Mouse (Mus musculus) neural tube, embryonic 13.5 days (tissue): ENCODE results near the gene Iqsec1. TPM values are rescaled to one million over a fixed set of nuclear protein-coding genes. Genes with fewer than 3 reads are reported as not detected.
A peak's percentile ranks its signal among the peaks of the same experiment; 100 is the strongest.

Experiments
- ATAC-seq: fragments of 200-750 bp; cut with Nextera tagmentation; 2 replicates; pipeline ENCODE4 v1.8.0; 2017; ENCODE audit warnings: low read depth, mild to moderate bottlenecking, moderate TSS enrichment, moderate library complexity
- H3K27ac ChIP-seq: fragments of 300-500 bp; sonication (generic); replicated peaks from 2 replicates; pipeline ENCODE4 v1.5.1; 2015; ENCODE audit warnings: moderate library complexity, mild to moderate bottlenecking, inconsistent platforms
- H3K27me3 ChIP-seq: fragments of 300-500 bp; sonication (generic); 2 replicates; pipeline ENCODE4 v1.6.1; 2015; ENCODE audit warnings: mild to moderate bottlenecking, inconsistent platforms
- H3K36me3 ChIP-seq: fragments of 300-500 bp; sonication (generic); 2 replicates; pipeline ENCODE4 v1.6.1; 2015; ENCODE audit warnings: mild to moderate bottlenecking, inconsistent platforms
- H3K4me1 ChIP-seq: fragments of 300-500 bp; sonication (generic); replicated peaks from 2 replicates; pipeline ENCODE4 v1.6.1; 2015; ENCODE audit warnings: inconsistent platforms
- H3K4me2 ChIP-seq: fragments of 300-500 bp; sonication (generic); 2 replicates; pipeline ENCODE4 v1.6.1; 2015; ENCODE audit warnings: inconsistent platforms, mild to moderate bottlenecking, moderate library complexity
- H3K4me3 ChIP-seq: fragments of 300-500 bp; sonication (generic); 2 replicates; pipeline ENCODE4 v1.5.1; 2015; ENCODE audit warnings: mild to moderate bottlenecking, inconsistent platforms
- H3K9ac ChIP-seq: fragments of 300-500 bp; sonication (generic); 2 replicates; pipeline ENCODE4 v1.6.1; 2015; ENCODE audit warnings: moderate library complexity, mild to moderate bottlenecking, inconsistent platforms
- H3K9me3 ChIP-seq: fragments of 300-500 bp; sonication (generic); 2 replicates; pipeline ENCODE4 v1.6.1; 2016; ENCODE audit warnings: inconsistent platforms
- WGBS: fragments of 180-500 bp; shearing (Covaris S2); methylation state at CpG from one replicate; pipeline ENCODE4 v1.1.7; 2015; 5-methylcytosine and 5-hydroxymethylcytosine counted together
- polyA plus RNA-seq: library from polyadenylated mRNA; unstranded; fragments of >200 nt; fragmentation: Nextera tagmentation; extraction: Ambion mirVana; gene quantifications from 2 replicates; pipeline ENCODE4 v1.2.1, GENCODE M21; 2015

The Iqsec1 gene
- polyA plus RNA-seq, 1 experiment from 2014 or later, result 15.0 TPM

DNA sequence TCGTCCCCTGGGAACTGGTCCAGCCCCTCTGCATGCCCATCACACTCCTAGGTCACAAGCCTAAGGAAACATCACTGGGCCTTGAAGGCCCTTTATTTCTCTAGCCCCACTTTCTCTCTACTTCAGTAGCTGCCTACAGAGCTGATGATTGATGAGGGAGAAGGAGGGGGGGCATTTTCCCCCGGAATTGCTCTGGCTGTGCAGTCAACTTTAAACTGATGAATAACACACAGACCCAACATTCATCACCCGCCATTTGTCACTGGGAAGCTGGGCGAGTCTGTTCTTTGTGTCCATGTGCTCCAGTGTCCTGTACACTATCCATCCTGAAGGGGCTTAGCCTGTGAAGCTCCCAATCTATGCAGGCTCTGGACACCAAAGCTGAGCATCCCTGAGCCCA lies 165.2 kb downstream of the Iqsec1 start:
- H3K4me3 ChIP-seq, result no peak overlapping the region
- H3K9me3 ChIP-seq, result no peaks in the 10 kb centered on the region
- H3K27me3 ChIP-seq, result no peaks in the 10 kb centered on the region
- H3K4me1 ChIP-seq, result peaks cover 20% of the 10 kb centered on the region
- H3K36me3 ChIP-seq, result no peaks in the 10 kb centered on the region
- 12% methylated on average over 4 of the region's 4 CpGs for WGBS
- H3K9ac ChIP-seq, result no peak overlapping the region
- no peak overlapping the region for H3K4me2 ChIP-seq
- no peak overlapping the region for H3K27ac ChIP-seq
- ATAC-seq, result peak; percentile 41

DNA sequence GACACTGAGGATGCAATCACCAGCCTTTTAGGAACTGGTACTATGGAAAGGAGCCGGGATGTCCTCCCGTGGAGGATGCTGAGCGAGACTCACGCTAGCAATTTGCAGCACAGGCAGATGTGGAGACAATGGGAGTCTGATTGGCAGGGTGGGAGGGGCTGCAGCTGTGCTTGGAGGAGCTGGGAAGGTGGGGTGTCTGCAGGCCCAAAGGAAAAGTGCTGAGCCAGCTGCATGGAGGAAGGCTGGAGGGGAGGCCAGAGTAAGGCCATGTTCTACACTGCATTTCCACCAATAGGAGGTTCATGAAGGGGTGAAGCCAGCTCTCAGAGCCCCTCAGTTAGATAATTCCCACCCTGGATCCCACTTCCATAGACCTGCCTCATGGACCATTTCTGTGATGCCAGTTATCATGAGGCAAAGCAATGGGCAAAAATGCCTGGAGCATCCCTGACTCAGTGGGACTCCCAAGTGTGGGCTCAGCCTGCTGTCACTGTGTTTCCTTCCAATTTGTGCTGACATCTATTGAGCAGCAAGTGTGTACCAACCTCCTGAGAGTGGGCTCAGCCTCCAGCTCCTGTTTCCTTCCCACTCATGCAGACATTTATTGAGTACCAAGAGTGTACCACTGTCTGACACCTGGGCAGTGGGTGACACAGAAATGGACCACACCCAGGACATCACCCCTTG lies 166.4 kb downstream of the Iqsec1 start:
- ATAC-seq, result no peak
- H3K36me3 ChIP-seq, result no peaks in the 10 kb centered on the region
- no peak overlapping the region for H3K4me3 ChIP-seq
- no peaks in the 10 kb centered on the region for H3K9me3 ChIP-seq
- no peaks in the 10 kb centered on the region for H3K27me3 ChIP-seq
- H3K4me2 ChIP-seq, result no peak overlapping the region
- no peak overlapping the region for H3K9ac ChIP-seq
- WGBS, result 26% methylated on average over 4 of the region's 4 CpGs
- no peak overlapping the region for H3K27ac ChIP-seq
- peaks cover 23% of the 10 kb centered on the region for H3K4me1 ChIP-seq

DNA sequence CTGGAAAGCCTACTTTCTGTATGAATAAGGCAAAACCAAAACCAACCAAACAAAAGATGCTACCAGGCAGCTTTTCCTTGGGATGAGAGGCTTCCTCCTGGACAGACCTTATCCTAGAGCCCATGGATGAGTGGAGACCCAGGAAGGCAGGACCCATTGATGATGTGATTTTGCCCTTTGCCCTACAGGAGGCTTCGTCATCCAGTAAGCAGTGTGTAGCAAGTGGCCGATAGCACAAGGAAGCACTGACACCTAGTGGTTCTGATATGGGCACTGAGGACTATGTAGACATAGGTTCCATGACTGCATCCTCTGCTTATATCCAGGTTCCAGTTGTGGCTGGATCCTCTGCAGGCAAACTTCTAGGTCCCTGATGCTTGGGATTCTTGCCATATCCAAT lies 168.6 kb downstream of the Iqsec1 start:
- H3K4me3 ChIP-seq, result no peak overlapping the region
- no peak for ATAC-seq

DNA sequence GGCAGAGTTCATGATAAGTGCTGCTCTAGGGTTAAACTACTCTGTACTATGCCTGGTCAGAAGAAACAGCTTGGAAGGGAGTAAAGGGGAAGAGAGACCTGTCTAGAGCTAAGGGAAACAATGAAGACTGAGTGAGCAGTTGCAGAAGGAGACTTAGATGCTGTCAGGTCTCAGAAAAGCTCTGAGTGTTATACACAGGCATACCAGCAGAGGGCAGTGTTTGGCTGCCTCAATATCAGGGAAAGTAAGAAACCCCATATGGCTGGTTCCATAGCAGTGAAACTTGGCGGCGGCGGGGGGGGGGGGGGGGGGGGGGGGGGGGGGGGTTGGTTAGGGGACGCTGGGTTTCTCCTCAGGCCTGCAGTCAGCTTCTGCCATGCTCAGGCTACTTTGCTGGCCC lies 169.5 kb downstream of the Iqsec1 start:
- no peak overlapping the region for H3K27ac ChIP-seq
- no peaks in the 10 kb centered on the region for H3K36me3 ChIP-seq
- no peak overlapping the region for H3K9ac ChIP-seq
- 0% methylated on average over 1 of the region's 4 CpGs for WGBS
- H3K27me3 ChIP-seq, result no peaks in the 10 kb centered on the region
- no peak overlapping the region for H3K4me2 ChIP-seq
- peak; percentile 10; the same call in 1 of the 2 replicates for ATAC-seq
- no peaks in the 10 kb centered on the region for H3K9me3 ChIP-seq
- peaks cover 23% of the 10 kb centered on the region for H3K4me1 ChIP-seq
- no peak overlapping the region for H3K4me3 ChIP-seq

More for the DNA sequence above, 168.6 kb downstream of the Iqsec1 start:
- Histone ChIP-seq H3K36me3 (no peaks in the 10 kb centered on the region), H3K4me2 (no peak overlapping the region), H3K27me3 (no peaks in the 10 kb centered on the region), H3K27ac (no peak overlapping the region), H3K4me1 (peaks cover 23% of the 10 kb centered on the region), H3K9me3 (no peaks in the 10 kb centered on the region), H3K9ac (no peak overlapping the region)
- WGBS, result 75% methylated on average over 2 of the region's 2 CpGs

DNA sequence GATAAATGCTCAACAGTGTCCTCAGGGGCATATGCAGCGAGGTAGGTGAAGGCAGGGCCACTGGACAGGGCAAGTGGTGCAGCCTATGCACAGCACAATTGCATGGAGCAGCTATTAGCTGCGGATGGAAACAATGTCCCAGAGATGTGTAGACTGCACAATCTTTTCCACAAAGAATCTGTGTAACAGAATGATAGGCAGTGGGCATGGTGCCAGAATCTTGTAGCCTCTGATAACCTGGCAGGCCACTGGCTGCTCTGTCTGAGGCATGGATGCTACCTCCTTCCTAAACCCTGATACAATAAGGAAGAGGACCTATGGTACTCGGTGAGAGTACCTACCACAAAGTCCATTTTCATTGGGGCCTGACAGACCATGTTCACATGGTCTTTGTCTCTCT lies 171.9 kb downstream of the Iqsec1 start:
- 82% methylated on average over 3 of the region's 3 CpGs for WGBS

DNA sequence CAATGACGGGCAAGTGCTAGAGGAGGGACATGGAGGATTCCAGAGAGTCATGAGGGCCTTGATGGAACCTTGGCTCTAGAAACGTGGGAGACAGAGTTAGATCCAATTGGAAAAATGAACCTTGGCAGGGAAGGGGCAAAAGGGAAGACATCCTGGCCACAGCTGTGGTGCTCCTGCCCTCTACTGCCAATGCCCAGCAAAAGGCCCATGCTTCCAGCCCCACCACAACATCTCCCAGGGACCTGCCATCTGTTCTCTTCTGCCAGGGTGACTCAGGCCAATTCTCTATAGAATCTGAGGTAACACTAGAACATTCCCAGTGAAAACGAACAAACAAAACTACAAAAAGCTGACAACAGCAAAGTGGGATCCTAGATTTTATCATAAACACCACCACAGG lies 173.1 kb downstream of the Iqsec1 start:
- 76% methylated on average over 3 of the region's 3 CpGs for WGBS
- no peak for ATAC-seq
- Histone ChIP-seq H3K4me3 (no peak overlapping the region), H3K9me3 (no peaks in the 10 kb centered on the region), H3K27ac (no peak overlapping the region), H3K36me3 (no peaks in the 10 kb centered on the region), H3K4me1 (peaks cover 14% of the 10 kb centered on the region), H3K27me3 (no peaks in the 10 kb centered on the region; the same call in 1 of the 2 replicates), H3K4me2 (no peak overlapping the region), H3K9ac (no peak overlapping the region)

More for the DNA sequence above, 171.9 kb downstream of the Iqsec1 start:
- Histone ChIP-seq H3K9me3 (no peaks in the 10 kb centered on the region), H3K4me1 (peaks cover 3% of the 10 kb centered on the region; the same call in 1 of the 2 replicates), H3K4me3 (no peak overlapping the region), H3K27me3 (no peaks in the 10 kb centered on the region; the same call in 1 of the 2 replicates), H3K4me2 (no peak overlapping the region), H3K36me3 (no peaks in the 10 kb centered on the region), H3K27ac (no peak overlapping the region), H3K9ac (no peak overlapping the region)
- ATAC-seq, result no peak

DNA sequence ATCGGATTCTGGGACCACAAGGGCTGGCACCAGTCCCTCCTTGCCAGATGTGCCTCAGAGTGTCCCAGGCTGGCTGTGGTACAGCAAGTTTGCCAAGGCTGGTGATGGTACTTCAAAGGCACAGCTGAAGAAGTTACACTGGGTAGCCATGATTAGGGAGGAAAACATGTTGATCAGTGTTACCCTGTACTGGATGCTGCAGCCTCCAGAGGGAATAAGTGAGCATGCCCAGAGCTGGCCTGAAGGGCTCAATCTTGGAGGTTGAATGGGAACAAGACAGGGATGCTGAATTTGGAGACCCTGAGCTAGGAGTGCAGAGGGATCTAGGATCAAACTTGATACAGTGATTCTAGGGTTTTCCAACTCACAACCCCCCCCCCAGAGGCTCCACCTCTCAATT lies 175.0 kb downstream of the Iqsec1 start:
- Histone ChIP-seq H3K4me1 (peaks cover 32% of the 10 kb centered on the region), H3K4me2 (no peak overlapping the region), H3K36me3 (no peaks in the 10 kb centered on the region), H3K4me3 (no peak overlapping the region), H3K27me3 (no peaks in the 10 kb centered on the region; the same call in 1 of the 2 replicates), H3K9ac (no peak overlapping the region), H3K9me3 (no peaks in the 10 kb centered on the region), H3K27ac (no peak overlapping the region)
- no peak for ATAC-seq
- 75% methylated on average over 1 of the region's 1 CpGs for WGBS

DNA sequence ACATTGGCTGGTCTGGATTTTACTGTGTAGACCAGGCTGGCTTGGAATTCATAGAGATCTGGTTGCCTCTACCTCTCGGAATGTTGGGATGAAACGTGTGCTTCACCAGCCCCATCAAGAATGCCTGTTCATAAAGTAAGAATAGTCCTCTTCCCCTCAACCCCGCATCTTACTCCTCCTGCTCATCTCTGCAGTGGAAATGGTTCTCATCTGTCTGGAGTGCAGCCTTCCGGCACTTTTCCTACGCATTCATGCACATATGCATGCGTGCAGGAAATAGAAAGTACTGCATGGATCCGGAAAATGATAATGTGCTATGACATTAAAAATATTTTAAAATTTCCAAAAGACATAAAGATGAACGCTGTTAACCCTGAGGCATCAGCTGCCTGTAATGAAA lies 175.9 kb downstream of the Iqsec1 start:
- H3K4me3 ChIP-seq, result no peak overlapping the region
- H3K27ac ChIP-seq, result no peak overlapping the region
- 0 out of 2 replicates have a peak overlapping the region, but pooled peaks have one; percentile 38 for H3K9ac ChIP-seq
- 84% methylated on average over 8 of the region's 8 CpGs for WGBS
- no peaks in the 10 kb centered on the region; the same call in 1 of the 2 replicates for H3K27me3 ChIP-seq
- no peak for ATAC-seq
- no peaks in the 10 kb centered on the region for H3K36me3 ChIP-seq
- H3K4me1 ChIP-seq, result peaks cover 41% of the 10 kb centered on the region
- no peaks in the 10 kb centered on the region for H3K9me3 ChIP-seq
- H3K4me2 ChIP-seq, result no peak overlapping the region

DNA sequence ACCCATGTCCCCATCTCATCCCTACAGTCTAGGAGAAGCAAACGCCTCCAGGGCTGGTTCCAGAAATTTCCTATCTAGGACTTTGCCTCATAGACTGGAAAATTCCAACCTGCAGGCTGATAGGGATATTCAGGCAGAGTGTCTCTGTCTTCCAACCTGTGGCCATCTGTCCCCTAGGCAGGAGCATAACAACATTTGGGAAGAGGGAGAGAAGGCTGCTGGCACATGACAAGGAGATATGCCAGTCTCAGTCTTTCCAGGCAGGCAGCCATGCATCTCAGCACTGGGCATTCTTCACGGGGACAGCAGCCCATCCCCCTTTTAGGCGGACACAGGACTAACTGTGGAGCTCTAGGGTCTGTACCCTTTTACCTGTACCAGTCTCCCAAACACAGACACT lies 176.4 kb downstream of the Iqsec1 start:
- Histone ChIP-seq H3K4me1 (peaks cover 44% of the 10 kb centered on the region), H3K27me3 (no peaks in the 10 kb centered on the region; the same call in 1 of the 2 replicates), H3K9ac (no peak overlapping the region), H3K27ac (no peak overlapping the region), H3K4me3 (no peak overlapping the region), H3K9me3 (no peaks in the 10 kb centered on the region), H3K4me2 (no peak overlapping the region), H3K36me3 (no peaks in the 10 kb centered on the region)
- no peak for ATAC-seq
- WGBS, result 62% methylated on average over 3 of the region's 3 CpGs

DNA sequence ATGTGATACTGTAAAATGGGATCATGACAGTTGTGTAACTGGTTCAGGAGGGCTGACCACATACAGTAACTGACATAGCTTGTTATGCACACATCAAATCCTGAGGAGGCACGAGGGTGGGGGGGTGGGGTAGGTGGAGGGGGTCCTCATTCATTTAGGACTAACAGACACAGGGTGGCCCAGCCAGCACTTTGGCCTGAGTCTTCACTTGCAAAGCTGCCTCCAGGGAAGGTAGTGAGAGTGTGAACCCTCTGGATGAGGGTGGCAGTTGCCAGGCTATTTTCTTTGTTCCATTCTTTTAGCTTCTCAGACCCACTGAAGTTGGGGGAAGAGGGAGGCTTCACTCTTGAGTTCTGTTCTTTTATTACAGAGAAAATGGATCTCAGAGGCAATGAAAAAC lies 177.9 kb downstream of the Iqsec1 start:
- H3K9ac ChIP-seq, result no peak overlapping the region
- no peaks in the 10 kb centered on the region for H3K36me3 ChIP-seq
- no peak for ATAC-seq
- H3K9me3 ChIP-seq, result no peaks in the 10 kb centered on the region
- no peaks in the 10 kb centered on the region; the same call in 1 of the 2 replicates for H3K27me3 ChIP-seq
- no peak overlapping the region for H3K27ac ChIP-seq
- peak overlapping the region; percentile 41 for H3K4me3 ChIP-seq
- peaks cover 50% of the 10 kb centered on the region for H3K4me1 ChIP-seq
- peak overlapping the region; percentile 62 for H3K4me2 ChIP-seq
- 71% methylated on average over 1 of the region's 1 CpGs for WGBS

DNA sequence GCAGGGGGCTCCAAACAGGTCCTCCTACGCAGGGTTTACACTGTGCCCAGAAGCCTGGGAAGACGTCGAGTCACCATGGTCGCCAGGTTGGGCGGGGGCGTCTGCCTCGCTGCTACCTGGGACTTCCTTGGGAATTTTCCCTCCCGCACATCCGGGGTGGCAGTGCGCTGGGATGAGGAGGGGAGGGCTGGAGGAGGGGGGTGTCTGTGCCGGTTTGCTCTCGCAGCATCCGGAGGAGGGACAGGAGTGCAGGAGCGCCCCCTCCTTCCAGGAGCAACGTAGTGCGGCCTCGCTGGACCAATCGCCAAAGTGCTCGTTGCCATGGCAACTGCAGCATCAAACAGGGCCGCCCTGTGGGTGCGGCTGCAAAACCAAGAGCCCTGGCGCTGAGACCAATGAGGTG lies 178.5 kb downstream of the Iqsec1 start:
- peak overlapping the region; percentile 62 for H3K4me2 ChIP-seq
- H3K4me1 ChIP-seq, result peaks cover 50% of the 10 kb centered on the region
- ATAC-seq, result peak; percentile 76

DNA sequence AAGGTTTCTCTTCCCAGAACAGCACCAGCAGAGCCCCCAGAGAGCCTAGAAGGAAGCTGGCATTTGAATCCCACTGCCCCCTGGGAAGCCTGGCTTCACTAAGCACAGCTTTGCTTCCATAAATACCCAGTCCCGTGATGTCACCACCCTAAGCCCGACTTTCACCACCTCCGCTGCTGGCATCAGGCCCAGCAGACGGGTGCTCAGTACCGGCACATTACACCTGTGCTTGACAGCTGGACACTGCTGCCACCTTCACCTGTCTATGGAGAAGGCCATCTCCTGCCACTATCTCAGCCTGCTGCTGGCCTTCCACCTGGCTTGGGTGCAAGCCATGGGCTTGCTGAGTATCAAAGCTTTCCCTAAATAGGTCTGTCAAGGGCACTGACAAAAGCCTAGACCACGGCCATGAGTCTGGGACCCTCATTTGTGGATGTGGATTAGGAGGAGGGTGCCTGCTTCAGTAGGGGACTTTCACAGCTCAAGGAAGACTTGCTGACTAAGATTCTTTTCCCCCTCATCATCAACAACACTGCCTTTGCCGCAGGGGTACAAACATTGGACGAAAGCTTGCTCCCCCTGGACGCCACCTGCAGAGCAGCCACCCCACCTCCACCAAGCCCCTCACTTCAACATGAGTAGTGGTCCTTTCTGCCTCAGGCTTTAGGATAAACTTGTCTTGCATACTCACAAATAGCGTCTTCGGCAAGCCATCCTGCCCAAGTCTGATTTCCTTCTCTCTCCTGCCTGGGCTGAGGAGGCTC lies 179.2 kb downstream of the Iqsec1 start:
- 57% methylated on average over 11 of the region's 11 CpGs for WGBS
- peaks cover 50% of the 10 kb centered on the region for H3K4me1 ChIP-seq
- peak overlapping the region; percentile 41 for H3K4me3 ChIP-seq
- peak overlapping the region; percentile 68 for H3K27ac ChIP-seq
- H3K9ac ChIP-seq, result peak overlapping the region; percentile 65
- peak overlapping the region; percentile 62 for H3K4me2 ChIP-seq
- H3K36me3 ChIP-seq, result no peaks in the 10 kb centered on the region
- no peaks in the 10 kb centered on the region for H3K9me3 ChIP-seq
- ATAC-seq, result peak; percentile 5; the same call in 1 of the 2 replicates
- no peaks in the 10 kb centered on the region; the same call in 1 of the 2 replicates for H3K27me3 ChIP-seq

More for the DNA sequence above, 178.5 kb downstream of the Iqsec1 start:
- Histone ChIP-seq H3K9me3 (no peaks in the 10 kb centered on the region), H3K27ac (peak overlapping the region; percentile 68), H3K36me3 (no peaks in the 10 kb centered on the region), H3K4me3 (peak overlapping the region; percentile 41), H3K9ac (peak overlapping the region; percentile 65), H3K27me3 (no peaks in the 10 kb centered on the region; the same call in 1 of the 2 replicates)
- 4% methylated on average over 22 of the region's 22 CpGs for WGBS
